Mouse (Mus musculus): ENCODE results near the gene Ubash3b. TPM values are rescaled to one million over a fixed set of nuclear protein-coding genes. Genes with fewer than 3 reads are reported as not detected.
A peak's percentile ranks its signal among the peaks of the same experiment; 100 is the strongest.

Gene Ubash3b
- polyA plus RNA-seq, 1 experiment from 2014 or later: 8.1 TPM

GRCm38 (mm10) chr9:41041404-41041803 lies 120.1 kb downstream of the Ubash3b start:
- Histone ChIP-seq H3K4me2 (replicated peaks) (no peak overlapping the region), H3K36me3 (no peaks in the 10 kb centered on the region), H3K9ac (replicated peaks) (no peak overlapping the region), H3K4me3 (no peak overlapping the region), H3K4me1 (0 out of 2 replicates have a peak, but pooled peaks cover 3% of the 10 kb centered on the region), H3K27me3 (no peaks in the 10 kb centered on the region), H3K27ac (replicated peaks) (no peak overlapping the region), H3K9me3 (no peaks in the 10 kb centered on the region)
- ATAC-seq (ENCODE audit: low FRiP score, low read depth): no peak
- 87% methylated on average over 3 of the region's 3 CpGs for WGBS

GRCm38 (mm10) chr9:41038150-41038664 lies 123.3 kb downstream of the Ubash3b start:
- H3K4me3 ChIP-seq: no peak overlapping the region
- 60% methylated on average over 9 of the region's 9 CpGs for WGBS
- 0 out of 2 replicates have a peak, but pooled peaks cover 8% of the 10 kb centered on the region for H3K4me1 ChIP-seq
- no peaks in the 10 kb centered on the region for H3K27me3 ChIP-seq
- H3K36me3 ChIP-seq: no peaks in the 10 kb centered on the region
- H3K4me2 ChIP-seq (replicated peaks): no peak overlapping the region
- no peak for ATAC-seq (ENCODE audit: low FRiP score, low read depth)
- no peak overlapping the region for H3K27ac ChIP-seq (replicated peaks)
- no peak overlapping the region for H3K9ac ChIP-seq (replicated peaks)
- no peaks in the 10 kb centered on the region for H3K9me3 ChIP-seq

GRCm38 (mm10) chr9:41031590-41032489 lies 129.7 kb downstream of the Ubash3b start:
- peak overlapping the region; percentile 68 for H3K27ac ChIP-seq (replicated peaks)
- peak; percentile 28; the same call in 1 of the 2 replicates for ATAC-seq (ENCODE audit: low FRiP score, low read depth)
- H3K27me3 ChIP-seq: no peaks in the 10 kb centered on the region
- H3K4me1 ChIP-seq: peaks cover 17% of the 10 kb centered on the region
- H3K36me3 ChIP-seq: no peaks in the 10 kb centered on the region
- no peak overlapping the region for H3K9ac ChIP-seq (replicated peaks)
- H3K4me3 ChIP-seq: no peak overlapping the region
- WGBS: 51% methylated on average over 18 of the region's 18 CpGs
- peak overlapping the region; percentile 16; the same call in 1 of the 2 replicates for H3K4me2 ChIP-seq (replicated peaks)
- H3K9me3 ChIP-seq: no peaks in the 10 kb centered on the region

- no peaks in the 10 kb centered on the region for H3K36me3 ChIP-seq
- ATAC-seq (ENCODE audit: low FRiP score, low read depth): no peak
- no peak overlapping the region for H3K27ac ChIP-seq (replicated peaks)
- H3K4me3 ChIP-seq: no peak overlapping the region
- H3K27me3 ChIP-seq: no peaks in the 10 kb centered on the region
- H3K4me2 ChIP-seq (replicated peaks): no peak overlapping the region
- H3K4me1 ChIP-seq: peaks cover 17% of the 10 kb centered on the region
- WGBS: 87% methylated on average over 6 of the region's 6 CpGs
- H3K9me3 ChIP-seq: no peaks in the 10 kb centered on the region
- no peak overlapping the region for H3K9ac ChIP-seq (replicated peaks)
These were observed 131.7 kb downstream of the Ubash3b start for GRCm38 (mm10) chr9:41029827-41030226.

- Histone ChIP-seq H3K9me3 (no peaks in the 10 kb centered on the region), H3K4me1 (peaks cover 9% of the 10 kb centered on the region), H3K36me3 (no peaks in the 10 kb centered on the region), H3K9ac (replicated peaks) (no peak overlapping the region), H3K27ac (replicated peaks) (no peak overlapping the region), H3K4me3 (no peak overlapping the region), H3K4me2 (replicated peaks) (no peak overlapping the region), H3K27me3 (no peaks in the 10 kb centered on the region)
- WGBS: 45% methylated on average over 5 of the region's 5 CpGs
- ATAC-seq (ENCODE audit: low FRiP score, low read depth): peak; percentile 34; the same call in 1 of the 2 replicates
These were observed 133.0 kb downstream of the Ubash3b start for GRCm38 (mm10) chr9:41028470-41028869.

- Histone ChIP-seq H3K36me3 (peaks cover 6% of the 10 kb centered on the region; the same call in 1 of the 2 replicates), H3K4me3 (no peak overlapping the region), H3K27me3 (no peaks in the 10 kb centered on the region), H3K9me3 (no peaks in the 10 kb centered on the region), H3K4me1 (no peaks in the 10 kb centered on the region), H3K4me2 (replicated peaks) (no peak overlapping the region), H3K9ac (replicated peaks) (no peak overlapping the region), H3K27ac (replicated peaks) (no peak overlapping the region)
- 78% methylated on average over 3 of the region's 3 CpGs for WGBS
- no peak for ATAC-seq (ENCODE audit: low FRiP score, low read depth)
These were observed 139.8 kb downstream of the Ubash3b start for GRCm38 (mm10) chr9:41021690-41022089.

GRCm38 (mm10) chr9:41020486-41020885 lies 141.0 kb downstream of the Ubash3b start:
- no peak overlapping the region for H3K4me2 ChIP-seq (replicated peaks)
- H3K27me3 ChIP-seq: no peaks in the 10 kb centered on the region
- no peak overlapping the region for H3K27ac ChIP-seq (replicated peaks)
- H3K4me3 ChIP-seq: no peak overlapping the region
- H3K4me1 ChIP-seq: no peaks in the 10 kb centered on the region
- no peak overlapping the region for H3K9ac ChIP-seq (replicated peaks)
- WGBS: 90% methylated on average over 3 of the region's 3 CpGs
- H3K36me3 ChIP-seq: peaks cover 6% of the 10 kb centered on the region; the same call in 1 of the 2 replicates
- no peak for ATAC-seq (ENCODE audit: low FRiP score, low read depth)
- no peaks in the 10 kb centered on the region for H3K9me3 ChIP-seq

GRCm38 (mm10) chr9:41014512-41014911 lies 147.0 kb downstream of the Ubash3b start:
- no peaks in the 10 kb centered on the region for H3K9me3 ChIP-seq
- WGBS: 29% methylated on average over 4 of the region's 4 CpGs
- H3K4me1 ChIP-seq: peaks cover 46% of the 10 kb centered on the region
- H3K27me3 ChIP-seq: no peaks in the 10 kb centered on the region
- H3K9ac ChIP-seq (replicated peaks): no peak overlapping the region
- H3K4me3 ChIP-seq: no peak overlapping the region
- peak overlapping the region; percentile 70 for H3K27ac ChIP-seq (replicated peaks)
- ATAC-seq (ENCODE audit: low FRiP score, low read depth): no peak
- H3K4me2 ChIP-seq (replicated peaks): no peak overlapping the region
- H3K36me3 ChIP-seq: no peaks in the 10 kb centered on the region

GRCm38 (mm10) chr9:41012456-41012855 lies 149.0 kb downstream of the Ubash3b start:
- Histone ChIP-seq H3K4me2 (replicated peaks) (peak overlapping the region; percentile 32; the same call in 1 of the 2 replicates), H3K9me3 (no peaks in the 10 kb centered on the region), H3K4me3 (no peak overlapping the region), H3K9ac (replicated peaks) (no peak overlapping the region), H3K36me3 (no peaks in the 10 kb centered on the region), H3K4me1 (peaks cover 49% of the 10 kb centered on the region), H3K27ac (replicated peaks) (peak overlapping the region; percentile 92), H3K27me3 (no peaks in the 10 kb centered on the region)
- peak; percentile 47; the same call in 1 of the 2 replicates for ATAC-seq (ENCODE audit: low FRiP score, low read depth)
- WGBS: 39% methylated on average over 5 of the region's 5 CpGs

- Histone ChIP-seq H3K9ac (replicated peaks) (no peak overlapping the region), H3K9me3 (no peaks in the 10 kb centered on the region), H3K27ac (replicated peaks) (peak overlapping the region; percentile 92), H3K4me1 (peaks cover 49% of the 10 kb centered on the region), H3K36me3 (no peaks in the 10 kb centered on the region), H3K4me3 (no peak overlapping the region), H3K4me2 (replicated peaks) (peak overlapping the region; percentile 32), H3K27me3 (no peaks in the 10 kb centered on the region)
- ATAC-seq (ENCODE audit: low FRiP score, low read depth): peak; percentile 91
- WGBS: 21% methylated on average over 13 of the region's 13 CpGs
These were observed 149.7 kb downstream of the Ubash3b start for GRCm38 (mm10) chr9:41011512-41012436.

- H3K36me3 ChIP-seq: no peaks in the 10 kb centered on the region
- H3K27me3 ChIP-seq: no peaks in the 10 kb centered on the region
- ATAC-seq (ENCODE audit: low FRiP score, low read depth): no peak
- peaks cover 28% of the 10 kb centered on the region for H3K4me1 ChIP-seq
- H3K4me2 ChIP-seq (replicated peaks): no peak overlapping the region
- 3% methylated on average over 1 of the region's 1 CpGs for WGBS
- H3K27ac ChIP-seq (replicated peaks): no peak overlapping the region
- no peaks in the 10 kb centered on the region for H3K9me3 ChIP-seq
- H3K9ac ChIP-seq (replicated peaks): no peak overlapping the region
- no peak overlapping the region for H3K4me3 ChIP-seq
These were observed 153.7 kb downstream of the Ubash3b start for GRCm38 (mm10) chr9:41007785-41008184.

Measured in midbrain, embryonic 12.5 days (tissue).